Mouse (Mus musculus): Measurements from ENCODE around the gene Dnah2. TPM values are rescaled to one million over a fixed set of nuclear protein-coding genes. Genes with fewer than 3 reads are reported as not detected.
A peak's percentile ranks its signal among the peaks of the same experiment; 100 is the strongest.
"Not testable (repeated sequence)": the region's sequence is repeated elsewhere in the genome, so short reads cannot be mapped to it uniquely, and the experiment has no call there.

The Dnah2 gene
- polyA plus RNA-seq, 1 experiment from 2014 or later: 1.7 TPM

DNA sequence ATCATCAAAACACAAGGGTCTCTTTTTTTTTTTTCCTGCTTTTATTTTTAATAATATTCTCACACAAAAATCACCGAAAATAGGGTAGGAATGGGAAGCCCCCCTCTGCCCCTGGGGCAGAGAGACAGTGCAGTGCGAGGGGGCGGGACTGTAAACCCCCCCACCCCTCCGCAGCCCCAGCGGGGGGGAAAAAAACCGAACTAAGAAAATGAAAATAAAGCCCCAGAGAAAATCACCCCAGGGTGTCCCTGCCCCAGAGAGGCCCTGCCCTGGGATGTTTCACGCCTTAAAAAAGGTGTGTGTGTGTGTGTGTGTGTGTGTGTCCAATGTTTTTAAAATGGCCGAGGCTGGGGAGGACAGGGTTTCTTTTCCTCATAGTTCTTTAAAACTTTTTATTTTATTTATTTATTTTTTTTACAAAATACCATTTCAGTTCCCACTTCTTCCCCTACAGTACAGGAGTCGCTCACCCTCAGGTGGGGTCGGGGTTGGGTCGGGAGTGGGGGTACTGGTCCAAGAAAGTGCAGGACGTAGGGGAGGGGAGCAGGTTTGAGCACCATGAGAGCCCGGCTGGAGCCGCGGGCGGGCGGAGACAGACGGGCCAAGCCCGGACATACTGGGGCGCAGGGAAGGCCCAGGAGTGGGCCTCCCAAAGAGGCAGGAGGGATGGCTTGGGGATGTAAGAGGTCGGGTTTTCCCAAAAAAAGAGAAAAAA lies 150.3 kb downstream of the Dnah2 start:
- Histone ChIP-seq H3K36me3 (ENCODE audit: poor library complexity, severe bottlenecking) (peaks cover 60% of the 10 kb centered on the region), H3K4me3 (peak overlapping the region; percentile 13), H3K9ac (peak overlapping the region; percentile 55), H3K4me2 (peak overlapping the region; percentile 30; the same call in 1 of the 2 replicates), H3K4me1 (peaks cover 47% of the 10 kb centered on the region), H3K27ac (no peak overlapping the region), H3K9me3 (replicated peaks) (no peaks in the 10 kb centered on the region), H3K27me3 (peaks cover 30% of the 10 kb centered on the region)
- WGBS: 18% methylated on average over 21 of the region's 21 CpGs
- ATAC-seq: no peak

DNA sequence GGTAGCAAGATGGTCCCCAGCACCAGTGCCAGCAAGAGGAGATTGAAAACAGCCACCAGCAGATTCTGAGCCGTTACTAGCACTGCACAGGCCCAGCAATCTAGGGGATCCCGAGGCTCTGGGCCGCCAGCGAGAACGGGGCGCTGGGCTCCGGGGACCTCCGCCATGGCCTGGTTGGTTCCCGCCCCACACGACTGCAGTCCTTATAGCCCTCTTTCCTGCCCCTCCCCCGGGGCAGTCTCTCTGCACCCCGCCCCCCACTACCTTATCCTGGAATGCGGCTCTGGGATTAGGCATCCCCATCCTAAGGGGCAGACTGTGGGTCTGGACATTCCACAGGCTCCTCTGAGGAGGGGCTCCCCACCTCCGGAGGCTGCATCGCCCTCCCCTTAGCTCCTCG lies 150.9 kb downstream of the Dnah2 start, which contains the start of gene Tmem88:
Tmem88 (minus strand) TSS at position 176 of the 400 bp plus-strand sequence.
- Histone ChIP-seq H3K9me3 (replicated peaks) (no peaks in the 10 kb centered on the region), H3K4me2 (peak within 1 kb of the TSS; percentile 30), H3K27me3 (peaks cover 30% of the 10 kb centered on the region), H3K4me1 (peaks cover 47% of the 10 kb centered on the region), H3K9ac (peak within 1 kb of the TSS; percentile 83), H3K27ac (peak within 1 kb of the TSS; percentile 8; the same call in 1 of the 2 replicates), H3K4me3 (peak within 1 kb of the TSS; percentile 13), H3K36me3 (ENCODE audit: poor library complexity, severe bottlenecking) (peaks cover 54% of the 10 kb centered on the region)
- WGBS: 5% methylated on average over 16 of the region's 16 CpGs
- no peak for ATAC-seq

DNA sequence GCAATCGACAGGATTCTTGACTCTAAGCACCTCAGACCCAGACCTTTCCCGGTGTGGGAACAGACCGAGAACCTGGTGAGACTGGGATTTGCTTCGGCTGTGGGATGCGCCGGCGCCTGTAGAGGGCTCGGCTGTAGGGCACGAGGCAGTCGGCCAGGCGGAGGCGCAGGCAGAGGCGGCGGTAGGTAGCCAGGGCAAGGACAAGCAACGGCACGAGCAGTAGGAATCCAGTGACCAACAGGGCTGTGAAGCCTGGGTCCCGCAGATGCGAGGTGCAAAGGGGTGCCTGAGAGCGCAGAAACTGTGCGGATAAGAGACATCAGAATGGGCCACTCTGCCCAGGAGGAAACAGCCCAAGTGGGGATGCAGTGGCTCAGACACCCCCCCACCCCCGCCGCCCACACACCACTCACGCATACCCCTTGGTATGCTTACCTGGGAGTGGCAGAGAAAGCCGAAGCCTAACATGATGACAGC lies 151.3 kb downstream of the Dnah2 start:
- H3K4me1 ChIP-seq: peaks cover 47% of the 10 kb centered on the region
- peaks cover 50% of the 10 kb centered on the region for H3K36me3 ChIP-seq (ENCODE audit: poor library complexity, severe bottlenecking)
- H3K9ac ChIP-seq: peak overlapping the region; percentile 55
- peak overlapping the region; percentile 30 for H3K4me2 ChIP-seq
- H3K27me3 ChIP-seq: peaks cover 30% of the 10 kb centered on the region
- H3K27ac ChIP-seq: 0 out of 2 replicates have a peak overlapping the region, but pooled peaks have one; percentile 8
- 9% methylated on average over 24 of the region's 24 CpGs for WGBS
- peak overlapping the region; percentile 13; the same call in 1 of the 2 replicates for H3K4me3 ChIP-seq
- no peak for ATAC-seq
- no peaks in the 10 kb centered on the region for H3K9me3 ChIP-seq (replicated peaks)

DNA sequence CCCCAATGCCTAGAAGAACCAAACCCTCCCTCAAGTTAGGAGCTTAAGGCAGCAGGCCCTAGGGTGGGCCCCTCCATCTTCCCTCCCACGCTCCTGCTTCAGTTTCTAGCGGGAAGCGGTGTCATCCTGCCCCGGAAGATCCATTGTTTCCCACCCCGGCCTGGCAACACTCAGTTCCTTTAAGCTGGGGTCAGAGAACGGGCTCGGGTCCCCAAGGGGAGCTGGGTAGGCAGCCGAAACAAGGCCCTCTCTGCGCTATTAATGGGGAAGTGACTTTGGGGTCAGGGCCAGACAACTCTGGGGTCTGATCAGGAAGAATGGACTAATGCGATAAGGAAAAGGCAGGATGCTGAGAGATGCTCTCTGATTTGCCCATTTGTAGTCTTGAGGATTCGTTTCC lies 152.1 kb downstream of the Dnah2 start:
- Histone ChIP-seq H3K9me3 (replicated peaks) (no peaks in the 10 kb centered on the region), H3K36me3 (ENCODE audit: poor library complexity, severe bottlenecking) (peaks cover 47% of the 10 kb centered on the region), H3K9ac (peak overlapping the region; percentile 83), H3K27ac (peak overlapping the region; percentile 8; the same call in 1 of the 2 replicates), H3K27me3 (peaks cover 30% of the 10 kb centered on the region), H3K4me1 (peaks cover 47% of the 10 kb centered on the region), H3K4me3 (peak overlapping the region; percentile 67; the same call in 1 of the 2 replicates), H3K4me2 (peak overlapping the region; percentile 85)
- ATAC-seq: no peak
- 30% methylated on average over 11 of the region's 11 CpGs for WGBS

DNA sequence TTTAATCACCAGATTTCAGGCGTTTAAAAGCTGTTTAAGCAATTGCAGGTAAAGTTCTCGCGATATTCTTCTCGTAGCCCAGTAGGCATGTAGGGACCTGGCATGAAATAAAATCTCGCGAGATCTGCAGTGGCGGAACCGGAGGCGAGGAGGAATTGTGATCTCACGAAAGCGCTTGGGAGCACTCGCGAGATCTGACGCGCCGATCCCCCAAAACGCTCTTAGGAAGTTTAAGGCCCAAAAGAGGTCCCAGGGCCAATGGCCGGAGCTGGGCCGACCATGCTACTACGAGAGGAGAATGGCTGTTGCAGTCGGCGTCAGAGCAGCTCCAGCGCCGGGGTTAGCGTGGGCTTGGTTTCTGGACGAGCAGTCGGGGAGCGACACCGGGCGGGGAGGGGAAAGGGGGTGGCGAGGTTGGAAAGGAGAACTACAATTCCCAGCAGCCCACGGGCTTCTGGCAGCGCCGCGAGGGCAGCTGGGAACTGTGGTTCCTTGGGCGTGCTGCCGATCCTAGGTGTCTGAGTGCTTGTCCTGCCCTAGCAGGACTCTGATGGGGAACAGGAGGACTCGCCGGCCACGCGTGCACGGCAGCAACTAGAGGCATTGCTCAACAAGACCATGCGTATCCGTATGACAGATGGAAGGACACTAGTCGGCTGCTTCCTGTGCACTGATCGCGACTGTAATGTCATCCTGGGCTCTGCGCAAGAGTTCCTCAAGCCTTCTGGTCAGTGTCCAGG lies 153.1 kb downstream of the Dnah2 start:
- Histone ChIP-seq H3K27ac (peak overlapping the region; percentile 95), H3K4me3 (peak overlapping the region; percentile 67), H3K36me3 (ENCODE audit: poor library complexity, severe bottlenecking) (peaks cover 37% of the 10 kb centered on the region), H3K4me2 (peak overlapping the region; percentile 85), H3K4me1 (peaks cover 41% of the 10 kb centered on the region), H3K27me3 (peaks cover 27% of the 10 kb centered on the region), H3K9ac (peak overlapping the region; percentile 83), H3K9me3 (replicated peaks) (no peaks in the 10 kb centered on the region)
- WGBS: under 1% methylated on average over 44 of the region's 48 CpGs
- ATAC-seq: peak; percentile 90

DNA sequence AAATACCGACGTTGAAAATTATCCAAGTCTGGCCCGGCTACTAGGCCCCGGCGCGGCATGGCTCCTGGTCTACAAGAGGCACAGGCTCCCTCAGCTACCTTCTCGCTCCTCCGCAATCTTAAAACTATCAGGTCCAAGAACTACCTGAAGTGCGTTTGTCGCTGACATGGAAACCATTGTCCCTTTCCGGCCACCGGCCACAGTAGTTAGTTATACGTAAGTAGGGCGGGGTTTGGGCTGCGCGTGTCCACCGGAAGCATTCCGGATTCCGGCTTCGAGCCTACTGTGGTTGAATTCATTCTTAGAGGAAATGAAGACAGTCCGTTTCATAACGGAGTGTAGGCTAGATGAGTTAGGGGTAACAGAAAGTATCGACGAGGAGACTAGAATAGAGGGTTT lies 153.7 kb downstream of the Dnah2 start, which contains the start of the genes Naa38 and Cyb5d1:
Naa38 (plus strand) TSS at position 253 of the 399 bp plus-strand sequence.
Cyb5d1 (minus strand) TSS at position 397 of the 399 bp plus-strand sequence.
- Histone ChIP-seq H3K27ac (peak within 1 kb of the TSS; percentile 95), H3K36me3 (ENCODE audit: poor library complexity, severe bottlenecking) (peaks cover 31% of the 10 kb centered on the region), H3K9ac (peak within 1 kb of the TSS; percentile 83), H3K27me3 (peaks cover 21% of the 10 kb centered on the region), H3K4me3 (peak within 1 kb of the TSS; percentile 67), H3K4me1 (peaks cover 40% of the 10 kb centered on the region), H3K4me2 (peak within 1 kb of the TSS; percentile 85)
- under 1% methylated on average over 20 of the region's 24 CpGs for WGBS
- H3K9me3 ChIP-seq (replicated peaks): not testable (repeated sequence)
- ATAC-seq: peak; percentile 79

DNA sequence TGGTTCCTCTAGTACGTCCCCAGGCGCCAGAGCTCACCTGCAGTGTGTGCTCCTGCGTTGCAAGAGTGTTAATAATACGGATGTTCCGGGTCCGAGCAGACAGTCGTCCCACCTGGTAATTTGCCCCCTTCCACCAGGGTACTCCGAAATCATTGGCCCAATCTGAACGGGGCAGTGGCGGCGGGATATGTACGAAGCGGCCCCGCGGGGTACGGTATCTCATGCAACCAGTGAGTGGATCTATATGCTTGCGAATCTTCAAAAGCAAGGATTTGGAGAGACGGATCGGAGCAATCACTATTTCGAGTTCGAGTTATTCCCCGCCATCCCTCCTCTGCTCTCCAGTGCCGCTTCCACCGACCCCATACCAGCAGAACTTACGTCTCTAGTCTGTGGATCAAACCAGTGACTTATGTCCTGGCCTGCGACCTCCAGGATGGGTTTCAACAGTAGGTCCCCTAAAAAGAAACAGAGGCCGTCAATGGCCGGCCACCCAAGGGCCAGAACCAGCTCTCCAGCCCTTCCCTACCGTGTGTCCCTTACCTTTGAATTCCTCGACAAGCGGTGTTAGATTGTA lies 154.2 kb downstream of the Dnah2 start:
- H3K27me3 ChIP-seq: peaks cover 16% of the 10 kb centered on the region
- peak overlapping the region; percentile 85 for H3K4me2 ChIP-seq
- WGBS: 1% methylated on average over 31 of the region's 31 CpGs
- H3K9ac ChIP-seq: peak overlapping the region; percentile 83
- H3K4me1 ChIP-seq: peaks cover 40% of the 10 kb centered on the region
- 0 out of 2 replicates have a peak, but pooled peaks have one; percentile 0 for ATAC-seq
- H3K9me3 ChIP-seq (replicated peaks): not testable (repeated sequence)
- H3K4me3 ChIP-seq: peak overlapping the region; percentile 67
- peak overlapping the region; percentile 95; the same call in 1 of the 2 replicates for H3K27ac ChIP-seq
- peaks cover 26% of the 10 kb centered on the region for H3K36me3 ChIP-seq (ENCODE audit: poor library complexity, severe bottlenecking)

DNA sequence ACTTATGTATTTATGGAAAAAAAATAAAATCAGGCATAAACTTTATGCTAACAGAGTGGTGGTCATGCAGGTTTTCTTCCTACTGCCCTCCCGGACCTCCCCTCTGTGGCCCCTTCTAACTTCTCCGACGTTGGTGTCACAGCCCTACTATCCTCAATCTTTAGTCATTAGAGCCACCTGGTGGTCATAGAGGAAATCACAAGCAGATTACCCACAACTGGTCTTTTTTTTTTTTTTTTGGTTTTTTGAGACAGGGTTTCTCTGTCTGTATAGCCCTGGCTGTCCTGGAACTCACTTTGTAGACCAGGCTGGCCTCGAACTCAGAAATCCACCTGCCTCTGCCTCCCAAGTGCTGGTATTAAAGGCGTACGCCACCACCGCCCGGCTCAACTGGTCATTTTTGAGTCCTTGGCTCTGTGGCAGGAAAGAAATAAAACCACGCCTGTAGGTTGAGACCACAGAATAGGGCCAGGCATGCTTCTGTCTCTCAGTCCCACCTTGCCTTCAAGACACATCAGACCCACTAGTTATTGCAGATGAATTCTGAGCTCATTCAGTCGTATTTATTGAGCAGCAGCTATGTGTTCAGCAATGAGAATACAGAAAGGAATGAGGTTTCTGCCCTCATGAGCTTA lies 158.4 kb downstream of the Dnah2 start:
- ATAC-seq: peak; percentile 30; the same call in 1 of the 2 replicates
- Histone ChIP-seq H3K4me3 (no peak overlapping the region), H3K36me3 (ENCODE audit: poor library complexity, severe bottlenecking) (peaks cover 5% of the 10 kb centered on the region; the same call in 1 of the 2 replicates), H3K9me3 (replicated peaks) (no peaks in the 10 kb centered on the region), H3K9ac (no peak overlapping the region), H3K27me3 (no peaks in the 10 kb centered on the region), H3K4me2 (no peak overlapping the region), H3K27ac (no peak overlapping the region), H3K4me1 (peaks cover 14% of the 10 kb centered on the region)
- WGBS: 53% methylated on average over 10 of the region's 10 CpGs

DNA sequence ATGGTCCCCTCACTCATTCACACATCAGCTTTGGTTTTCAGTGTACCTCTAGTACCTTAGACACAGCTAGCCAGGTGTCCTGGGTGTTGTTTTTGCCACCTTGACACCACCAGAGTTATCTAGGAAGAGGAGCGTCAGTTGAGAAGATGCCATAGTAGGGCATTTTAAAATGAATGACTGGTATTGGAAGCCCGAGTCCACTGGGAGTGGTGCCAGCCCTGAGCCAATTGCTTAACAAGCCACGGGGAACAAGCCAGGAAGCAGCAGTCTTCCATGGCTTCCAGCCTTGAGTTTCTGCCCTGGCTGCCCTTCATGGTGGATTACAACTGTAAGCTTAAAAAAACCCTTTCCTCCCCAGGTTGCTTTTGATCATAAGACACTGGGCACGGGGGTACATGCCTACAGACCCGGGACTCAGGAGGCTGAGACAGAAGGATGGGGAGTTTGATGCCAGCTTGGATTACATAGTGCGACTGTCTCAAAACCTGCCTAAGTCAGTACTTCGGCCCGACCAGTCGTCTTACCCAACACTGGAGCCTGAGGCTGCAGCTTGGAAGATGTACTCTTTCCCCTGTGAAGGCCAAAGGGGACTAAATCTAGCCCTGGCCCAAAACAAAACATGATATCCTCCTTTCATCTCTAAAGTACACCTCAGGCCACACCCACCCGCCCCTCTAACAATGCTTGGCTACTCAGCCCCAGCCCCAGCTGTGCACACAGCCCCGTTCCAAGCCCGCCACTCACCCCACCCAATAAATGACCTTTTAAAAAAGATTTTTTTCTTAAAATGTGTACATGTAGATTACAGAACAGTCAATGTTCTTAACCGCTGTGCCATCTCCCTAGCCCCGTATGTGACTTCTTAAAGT lies 159.1 kb downstream of the Dnah2 start:
- Histone ChIP-seq H3K36me3 (ENCODE audit: poor library complexity, severe bottlenecking) (peaks cover 5% of the 10 kb centered on the region; the same call in 1 of the 2 replicates), H3K27ac (no peak overlapping the region), H3K4me2 (no peak overlapping the region), H3K9ac (peak overlapping the region; percentile 18; the same call in 1 of the 2 replicates), H3K27me3 (no peaks in the 10 kb centered on the region), H3K9me3 (replicated peaks) (no peaks in the 10 kb centered on the region), H3K4me1 (peaks cover 14% of the 10 kb centered on the region), H3K4me3 (no peak overlapping the region)
- peak; percentile 29; the same call in 1 of the 2 replicates for ATAC-seq
- WGBS: 62% methylated on average over 14 of the region's 14 CpGs

DNA sequence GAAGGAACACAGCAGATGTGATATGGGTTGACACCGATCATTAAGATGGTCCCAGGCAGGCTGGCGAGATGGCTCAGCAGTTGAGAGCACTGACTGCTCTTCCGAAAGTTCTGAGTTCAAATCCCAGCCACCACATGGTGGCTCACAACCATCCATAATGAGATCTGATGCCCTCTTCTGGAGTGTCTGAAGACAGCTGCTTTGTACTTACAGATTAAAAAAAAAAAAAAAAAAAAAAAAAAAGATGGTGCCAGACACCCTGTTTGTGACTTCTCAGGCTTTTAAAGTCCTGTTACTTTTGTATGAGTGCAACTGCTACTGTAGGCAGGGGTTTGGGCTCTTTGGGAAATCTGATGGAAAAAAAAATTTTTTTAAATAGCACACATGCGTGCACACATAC lies 160.2 kb downstream of the Dnah2 start:
- Histone ChIP-seq H3K9me3 (replicated peaks) (no peaks in the 10 kb centered on the region), H3K27me3 (no peaks in the 10 kb centered on the region), H3K36me3 (ENCODE audit: poor library complexity, severe bottlenecking) (peaks cover 5% of the 10 kb centered on the region; the same call in 1 of the 2 replicates), H3K4me2 (no peak overlapping the region), H3K4me3 (no peak overlapping the region), H3K27ac (no peak overlapping the region), H3K9ac (no peak overlapping the region), H3K4me1 (peaks cover 9% of the 10 kb centered on the region; the same call in 1 of the 2 replicates)
- ATAC-seq: no peak
- 95% methylated on average over 4 of the region's 4 CpGs for WGBS
